Mouse (Mus musculus): ENCODE measurements around the gene Tmem219.

Tmem219 gene

GRCm38 (mm10) chr7:126862147-126862784, 60.5 kb downstream of the Tmem219 start, which contains the start of gene Ino80e:
TSS of gene Ino80e (minus strand) at chr7:126862377.
- peak; percentile 83 to 89 for DNase-seq (ENCODE audit: low spot score in 2 of 2)

- DNase-seq (ENCODE audit: low spot score in 2 of 2): peak; percentile 89 to 94
Observed at GRCm38 (mm10) chr7:126861429-126862130, 61.1 kb downstream of the Tmem219 start, which contains the start of gene Hirip3. TSS of gene Hirip3 (plus strand) at chr7:126861972.

- no peak for DNase-seq (ENCODE audit: low spot score in 2 of 2)
Observed at GRCm38 (mm10) chr7:126860987-126861386, 61.7 kb downstream of the Tmem219 start.

GRCm38 (mm10) chr7:126856741-126857420, 65.8 kb downstream of the Tmem219 start:
- no peak for DNase-seq (ENCODE audit: low spot score in 2 of 2)

- DNase-seq (ENCODE audit: low spot score in 2 of 2): no peak
Observed at GRCm38 (mm10) chr7:126855641-126856040, 67.1 kb downstream of the Tmem219 start.

GRCm38 (mm10) chr7:126853454-126853853, 69.3 kb downstream of the Tmem219 start:
- no peak for DNase-seq (ENCODE audit: low spot score in 2 of 2)

GRCm38 (mm10) chr7:126851192-126851591, 71.5 kb downstream of the Tmem219 start:
- DNase-seq (ENCODE audit: low spot score in 2 of 2): no peak

- DNase-seq (ENCODE audit: low spot score in 2 of 2): no peak
Observed at GRCm38 (mm10) chr7:126850161-126850560, 72.6 kb downstream of the Tmem219 start.

- DNase-seq (ENCODE audit: low spot score in 2 of 2): no peak
Observed at GRCm38 (mm10) chr7:126848794-126849193, 73.9 kb downstream of the Tmem219 start.

GRCm38 (mm10) chr7:126847421-126848398, 75.0 kb downstream of the Tmem219 start:
- DNase-seq (ENCODE audit: low spot score in 2 of 2): no peak

- no peak for DNase-seq (ENCODE audit: low spot score in 2 of 2)
Observed at GRCm38 (mm10) chr7:126847116-126847420, 75.6 kb downstream of the Tmem219 start, which contains the start of gene Doc2a. TSS of gene Doc2a (plus strand) at chr7:126847416.

- no peak for DNase-seq (ENCODE audit: low spot score in 2 of 2)
Observed at GRCm38 (mm10) chr7:126845516-126845915, 77.2 kb downstream of the Tmem219 start.

- DNase-seq (ENCODE audit: low spot score in 2 of 2): no peak
Observed at GRCm38 (mm10) chr7:126843276-126843675, 79.4 kb downstream of the Tmem219 start.
